Mouse (Mus musculus) lung, adult 18-20 months (tissue): ENCODE measurements at regions not wholly inside any gene's neighbourhood (a gene's known extent, or its start where the extent isn't known, plus 50 kb on each side); places are given as distances from the start of the nearest gene placed in this dataset.
A peak's percentile ranks its signal among the peaks of the same experiment; 100 is the strongest.

Experiments used
- DNase-seq, 2 experiments: peaks; one replicate each; pipeline ENCODE4 v3.0.0; 2022; ENCODE audit warnings: mixed read lengths in 2 of 2

DNA sequence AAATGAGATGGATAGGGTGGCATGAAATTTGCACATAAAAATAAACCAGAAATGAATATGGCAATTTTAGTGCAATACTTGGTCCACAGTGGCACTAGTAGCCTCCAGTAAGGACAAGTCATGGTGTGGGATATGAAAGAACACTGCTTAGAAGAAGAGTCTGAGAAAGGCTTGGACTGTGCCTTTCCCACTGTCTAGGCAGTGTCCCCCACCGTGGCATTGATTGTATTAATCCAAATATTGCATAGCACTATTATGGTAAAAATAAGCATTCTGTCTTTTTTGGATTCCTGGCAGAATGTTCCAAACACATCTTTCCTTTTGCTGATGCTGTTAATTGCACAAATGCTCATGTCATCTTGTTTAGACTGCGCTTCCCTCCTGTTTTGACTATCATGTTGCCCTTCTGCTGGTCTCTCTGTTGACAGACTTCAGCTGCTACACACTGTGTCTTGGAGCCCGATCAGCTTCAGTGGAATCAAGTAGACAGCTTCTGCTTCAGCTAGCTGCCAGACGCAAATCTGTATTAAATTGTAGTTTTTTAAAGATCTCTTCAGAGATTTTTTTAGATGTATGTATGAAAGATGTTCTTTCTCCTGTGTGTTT lies 186.2 kb upstream of the Robo2 start:
- DNase-seq = peak; percentile 9 to 18

DNA sequence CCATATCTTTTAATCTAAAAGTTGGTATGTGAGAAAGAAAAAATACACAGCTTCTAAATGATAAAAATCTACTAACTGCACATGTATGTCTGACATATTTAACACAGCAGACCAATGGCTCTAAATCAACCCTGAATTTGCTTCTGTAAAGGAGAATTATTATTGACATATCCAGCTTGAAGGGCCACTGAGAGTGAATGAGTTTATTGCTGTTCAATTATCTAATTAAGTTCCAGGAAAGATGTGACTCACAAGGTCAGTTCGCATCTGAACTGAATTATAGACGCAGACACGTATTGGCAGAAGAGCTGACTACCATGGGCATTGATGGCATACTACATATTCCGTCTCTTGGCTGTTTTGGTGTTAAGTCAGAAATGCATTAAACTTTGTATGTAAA lies 180.3 kb upstream of the Robo2 start:
- DNase-seq = no peak

DNA sequence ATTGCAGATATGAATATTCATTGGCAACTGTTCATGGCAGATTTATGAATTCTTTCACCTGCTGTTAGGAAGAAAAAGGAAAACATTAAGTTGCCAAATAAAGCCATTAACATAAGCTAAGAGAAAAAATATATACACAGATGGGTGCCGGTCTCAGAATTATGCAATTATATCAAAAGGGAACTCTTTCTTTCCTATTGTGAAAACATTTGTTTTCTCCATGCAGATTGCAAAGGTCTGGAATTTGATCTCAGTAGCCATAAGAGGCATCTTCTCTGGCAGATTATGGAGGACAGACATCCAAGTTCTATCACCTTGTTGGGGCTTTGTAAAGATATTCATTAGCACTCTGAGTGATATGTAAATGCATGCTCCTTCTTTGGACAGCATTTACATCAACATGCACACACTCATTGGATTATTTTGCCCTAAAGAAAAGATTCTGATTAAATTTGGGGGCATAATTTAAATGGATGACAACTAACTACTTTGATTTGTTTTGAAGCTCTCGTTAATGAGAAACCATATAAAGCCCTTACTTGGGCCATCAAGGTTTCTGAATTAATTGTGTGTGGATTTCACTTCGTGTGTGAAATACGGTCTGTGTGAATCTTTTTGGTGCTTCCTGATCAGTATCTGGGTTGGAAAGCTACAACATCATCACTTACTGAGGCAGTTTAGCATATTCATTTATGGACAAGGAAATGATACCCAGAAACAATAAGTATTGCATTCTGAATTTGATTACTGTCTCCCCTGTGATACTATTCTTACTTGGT lies 171.2 kb upstream of the Robo2 start:
- DNase-seq = no peak

DNA sequence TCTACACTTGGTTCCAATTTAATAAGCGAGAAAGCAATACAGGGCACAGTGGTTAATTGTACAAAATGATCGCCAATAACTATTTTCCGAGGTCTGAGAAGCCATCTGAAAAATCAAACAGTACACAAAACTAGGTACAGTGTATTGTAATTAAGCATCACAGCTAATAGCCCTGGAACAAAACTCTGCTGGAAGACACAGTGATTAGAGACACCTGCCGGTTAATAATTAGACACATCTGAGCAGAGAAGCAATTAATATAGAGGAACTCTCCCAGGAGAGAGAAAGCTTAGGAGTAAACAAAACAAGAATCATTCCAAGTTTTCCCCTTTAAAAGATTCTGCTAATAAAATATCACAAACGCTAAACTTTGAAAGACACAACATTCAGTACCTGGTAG lies 136.7 kb upstream of the Robo2 start:
- no peak for DNase-seq

DNA sequence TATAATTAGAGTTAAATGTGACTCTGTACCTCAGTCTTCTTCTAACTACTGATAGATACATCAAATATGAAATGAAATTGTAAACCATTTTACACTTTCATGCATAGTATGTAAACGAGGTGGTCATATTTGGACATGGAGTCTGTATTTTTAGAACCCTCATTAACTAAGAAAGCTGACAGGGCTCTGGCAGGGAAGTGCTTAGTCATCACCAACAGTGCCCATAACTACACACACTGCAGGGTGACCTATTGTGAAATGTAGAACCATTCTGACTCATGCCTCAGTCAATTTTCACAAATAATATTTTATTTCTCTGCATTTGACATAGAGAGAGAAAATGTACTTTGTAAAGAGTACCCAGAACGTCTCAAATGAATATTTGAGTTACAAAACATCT lies 118.9 kb upstream of the Robo2 start:
- DNase-seq = no peak

DNA sequence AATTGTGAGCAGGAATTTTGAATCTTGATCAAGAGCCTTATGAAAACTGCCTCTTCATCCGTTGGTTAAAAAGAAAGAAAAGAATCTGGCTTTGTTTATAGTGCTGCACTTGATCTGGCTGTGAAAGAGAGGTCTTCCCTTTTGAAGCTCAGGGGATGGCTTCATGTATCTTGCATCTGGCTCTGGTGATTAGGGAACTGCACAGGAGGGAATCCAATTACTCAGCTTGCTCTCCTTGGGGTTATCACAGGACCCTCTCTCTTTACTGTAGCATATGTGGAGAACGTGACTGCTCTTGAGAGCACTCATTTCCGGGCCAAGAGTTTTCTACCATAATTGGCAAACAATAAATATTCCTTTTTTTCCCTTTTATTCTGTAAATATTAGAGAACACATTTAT lies 116.6 kb upstream of the Robo2 start:
- DNase-seq = no peak

DNA sequence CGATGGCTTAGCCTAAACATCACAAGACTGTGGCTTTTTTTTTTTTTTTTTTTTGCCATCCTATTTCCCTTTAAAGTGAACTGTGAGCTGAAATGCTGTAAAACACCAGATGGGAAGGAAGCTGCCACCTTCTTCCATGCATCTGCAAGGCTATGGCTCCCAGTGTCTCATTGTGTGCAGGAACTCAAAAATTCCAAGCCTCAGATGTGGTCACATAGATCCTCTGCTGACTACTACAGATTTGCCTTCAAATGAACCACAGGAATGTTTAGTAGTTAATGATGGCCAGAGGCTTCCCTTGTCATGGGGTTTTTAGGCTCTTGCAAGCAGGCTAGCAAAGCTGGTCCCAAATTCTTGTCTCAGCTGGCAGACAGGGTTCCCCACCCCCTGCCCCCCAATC lies 114.9 kb upstream of the Robo2 start:
- no peak for DNase-seq

DNA sequence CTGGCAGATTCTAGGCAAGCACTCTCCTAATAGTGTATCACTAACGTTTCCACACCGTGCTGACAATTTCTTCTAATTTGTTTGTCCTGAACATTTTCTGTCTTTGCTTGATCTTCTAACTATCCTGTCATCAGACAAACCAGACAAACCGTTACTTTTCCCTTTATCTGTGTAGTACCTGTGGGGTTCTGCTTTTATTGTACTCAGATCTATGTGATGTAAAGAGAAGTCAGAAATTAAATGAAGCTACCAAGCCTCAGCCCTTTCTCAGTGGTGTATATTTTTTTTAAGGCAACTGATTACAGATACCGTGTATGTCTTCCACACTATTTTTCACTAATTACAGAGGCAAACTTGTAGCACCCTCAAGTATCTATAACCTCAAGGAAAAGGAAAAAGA lies 108.9 kb upstream of the Robo2 start:
- no peak for DNase-seq

DNA sequence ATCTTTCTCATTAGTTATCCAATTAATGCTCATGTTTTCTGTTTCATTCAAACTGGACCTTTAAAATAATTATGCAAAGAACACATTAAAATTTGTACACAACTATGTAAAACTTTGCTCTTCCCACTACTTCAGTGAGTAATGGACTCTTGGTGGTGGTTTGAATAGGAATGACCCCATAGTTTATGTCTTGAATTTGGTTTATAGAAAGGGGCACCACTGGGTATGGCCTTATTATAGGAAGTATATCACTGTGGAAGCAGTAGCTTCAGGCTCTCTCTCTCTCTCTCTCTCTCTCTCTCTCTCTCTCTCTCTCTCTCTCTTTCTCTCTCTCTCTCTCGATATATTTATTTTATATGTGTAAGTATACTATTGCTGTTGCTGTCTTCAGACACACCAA lies 106.3 kb upstream of the Robo2 start:
- no peak for DNase-seq

DNA sequence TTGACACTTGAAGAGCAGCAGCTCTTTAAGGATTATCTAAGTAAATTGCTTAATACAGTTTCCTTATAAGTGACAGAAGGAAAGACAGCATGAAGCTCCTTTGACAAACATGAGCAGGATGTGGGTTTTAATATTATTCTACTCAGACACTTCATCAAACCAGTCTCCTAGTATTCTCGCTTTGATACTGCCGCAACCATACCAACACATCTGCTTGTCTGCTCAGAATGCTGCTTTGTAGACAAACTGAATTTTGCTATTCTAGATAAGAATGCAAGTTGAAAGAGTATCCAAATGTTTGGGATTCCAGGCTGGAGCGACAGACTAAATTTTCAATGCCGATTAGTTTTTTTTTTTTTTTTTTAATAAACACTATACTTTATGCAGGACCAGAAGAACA lies 105.7 kb upstream of the Robo2 start:
- DNase-seq = no peak

DNA sequence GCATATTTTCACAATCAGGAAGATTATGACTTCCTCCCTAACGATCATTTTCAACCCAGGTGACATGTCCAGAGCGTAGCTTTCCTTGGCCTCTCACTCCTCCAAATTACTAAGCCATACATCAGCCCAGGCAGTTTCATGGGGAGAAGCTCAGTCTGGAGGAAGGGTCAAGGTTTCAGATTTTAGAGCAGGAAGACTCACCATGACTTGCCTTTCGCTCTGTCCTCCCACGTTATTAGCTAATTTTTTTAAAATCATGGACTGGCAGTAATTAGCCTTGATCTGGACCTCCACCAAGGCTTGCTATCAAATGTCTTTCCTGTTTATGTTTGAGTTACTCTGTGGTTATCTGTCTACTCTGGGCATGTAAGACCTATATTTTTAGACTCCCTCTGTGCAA lies 102.9 kb upstream of the Robo2 start:
- DNase-seq = no peak

DNA sequence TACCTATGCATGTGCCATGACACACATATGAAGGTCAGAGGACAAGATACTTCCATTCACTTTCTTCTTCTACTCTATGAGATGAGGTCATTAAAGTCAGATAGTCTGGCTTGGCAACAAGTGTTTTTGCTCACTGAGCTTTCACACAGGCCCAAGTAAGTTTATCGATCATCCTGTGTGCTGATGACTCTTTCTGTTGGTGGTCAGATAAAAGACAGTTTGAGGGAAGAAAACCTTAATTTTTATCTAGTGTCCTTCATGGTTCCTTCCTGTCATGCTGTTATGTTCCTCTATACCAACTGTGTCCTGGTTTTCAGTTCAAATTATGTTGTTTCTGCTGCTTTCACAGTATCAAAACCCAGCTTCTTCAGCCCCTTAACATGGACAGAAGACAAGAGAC lies 98.8 kb upstream of the Robo2 start:
- no peak for DNase-seq

DNA sequence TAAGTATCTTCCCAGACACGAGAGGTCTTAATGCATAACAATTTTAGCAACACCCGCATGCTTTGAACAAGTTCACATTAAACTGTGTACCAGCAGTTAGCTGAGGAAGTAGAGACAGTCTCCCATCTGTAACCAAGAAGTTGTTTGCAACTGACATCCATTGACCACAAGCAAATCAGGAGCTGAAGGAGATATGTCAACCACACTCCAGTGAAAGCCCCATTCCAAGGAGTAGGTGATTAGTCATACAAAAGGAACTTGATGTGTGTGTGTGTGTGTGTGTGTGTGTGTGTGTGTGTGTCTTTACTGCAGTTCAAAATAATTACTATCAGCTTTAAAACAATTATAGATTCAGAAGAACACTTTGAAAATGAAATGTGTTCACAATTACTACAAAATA lies 97.9 kb upstream of the Robo2 start:
- no peak for DNase-seq

DNA sequence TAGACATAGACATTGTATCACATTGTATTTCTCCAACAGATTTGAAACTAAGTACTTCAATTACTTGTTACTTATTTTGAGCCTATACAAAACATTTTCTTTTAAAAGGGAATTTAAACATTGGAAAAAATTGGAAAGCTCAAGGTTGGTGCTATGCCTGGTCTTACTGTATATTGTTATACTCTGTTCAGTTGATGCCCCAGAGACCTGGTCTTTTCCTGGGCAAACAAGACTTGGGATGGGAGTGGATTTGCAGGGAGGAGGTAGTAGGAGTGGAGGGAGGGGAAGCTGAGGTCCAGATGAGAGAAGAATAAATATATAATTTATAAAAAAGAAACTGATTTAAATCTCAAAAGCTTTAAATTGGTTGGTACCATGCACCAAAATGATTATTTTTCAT lies 95.1 kb upstream of the Robo2 start:
- DNase-seq = no peak

DNA sequence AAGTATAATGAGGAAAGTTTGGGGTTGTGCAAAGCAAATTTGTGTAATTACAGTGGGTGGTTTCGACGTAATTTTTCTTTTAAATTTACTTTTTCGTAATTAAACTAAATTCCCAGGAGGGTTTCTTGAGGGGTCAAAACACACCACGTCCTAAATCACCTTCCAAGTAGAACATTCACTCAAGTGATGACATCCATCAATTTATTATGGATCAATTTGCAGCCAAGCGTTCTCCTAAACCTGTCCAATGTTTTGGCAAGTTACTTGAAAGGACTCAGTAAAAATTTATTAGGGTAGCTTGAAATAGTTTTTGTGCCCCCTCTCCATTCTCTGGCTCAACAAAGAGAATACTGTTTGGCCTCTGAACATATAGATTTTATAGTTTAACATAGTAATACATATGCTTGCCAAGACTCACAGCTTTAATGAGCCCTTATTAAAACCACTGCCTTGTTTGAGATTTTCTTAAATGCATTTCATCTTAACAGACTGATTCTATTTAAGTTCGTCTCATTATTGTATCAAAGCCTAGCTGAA lies 94.6 kb upstream of the Robo2 start:
- no peak for DNase-seq

DNA sequence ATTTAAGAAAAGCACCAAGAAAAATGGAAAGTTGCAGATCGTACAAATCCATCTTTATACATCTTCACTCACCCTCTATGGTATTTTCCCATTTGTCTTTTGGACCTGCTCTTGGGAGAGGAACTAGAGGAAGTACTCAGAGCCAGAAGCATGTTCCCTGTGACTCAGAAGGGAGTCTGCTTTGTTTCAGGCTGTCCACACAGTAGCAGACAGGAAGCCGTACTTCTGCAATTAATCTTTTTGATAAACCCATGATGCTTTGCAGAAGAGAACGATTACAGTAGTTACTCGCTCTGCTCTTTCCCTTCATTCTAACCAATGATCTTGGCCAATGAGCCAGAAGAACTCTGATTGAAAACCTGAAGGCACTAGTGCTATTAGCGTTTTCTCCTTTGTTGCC lies 92.8 kb upstream of the Robo2 start:
- DNase-seq = no peak

DNA sequence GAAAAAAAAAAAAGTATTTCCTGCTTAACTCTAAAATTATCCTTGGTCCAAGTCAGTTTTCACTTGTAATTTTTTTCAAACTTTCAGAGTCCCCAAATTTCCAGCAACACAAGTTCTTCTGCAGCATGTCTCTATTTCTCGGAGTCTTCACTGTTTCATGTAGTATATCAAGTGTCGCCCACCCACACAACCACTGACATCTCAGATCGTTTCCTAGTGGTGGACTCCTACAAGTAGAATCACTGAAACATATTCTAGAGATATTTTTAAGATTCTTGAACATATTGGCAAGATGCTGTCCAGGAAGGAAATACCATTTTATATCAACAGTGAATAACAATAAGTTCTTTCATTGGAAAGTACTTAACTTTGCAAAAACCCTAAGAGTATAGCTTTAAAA lies 89.1 kb upstream of the Robo2 start:
- DNase-seq = no peak

DNA sequence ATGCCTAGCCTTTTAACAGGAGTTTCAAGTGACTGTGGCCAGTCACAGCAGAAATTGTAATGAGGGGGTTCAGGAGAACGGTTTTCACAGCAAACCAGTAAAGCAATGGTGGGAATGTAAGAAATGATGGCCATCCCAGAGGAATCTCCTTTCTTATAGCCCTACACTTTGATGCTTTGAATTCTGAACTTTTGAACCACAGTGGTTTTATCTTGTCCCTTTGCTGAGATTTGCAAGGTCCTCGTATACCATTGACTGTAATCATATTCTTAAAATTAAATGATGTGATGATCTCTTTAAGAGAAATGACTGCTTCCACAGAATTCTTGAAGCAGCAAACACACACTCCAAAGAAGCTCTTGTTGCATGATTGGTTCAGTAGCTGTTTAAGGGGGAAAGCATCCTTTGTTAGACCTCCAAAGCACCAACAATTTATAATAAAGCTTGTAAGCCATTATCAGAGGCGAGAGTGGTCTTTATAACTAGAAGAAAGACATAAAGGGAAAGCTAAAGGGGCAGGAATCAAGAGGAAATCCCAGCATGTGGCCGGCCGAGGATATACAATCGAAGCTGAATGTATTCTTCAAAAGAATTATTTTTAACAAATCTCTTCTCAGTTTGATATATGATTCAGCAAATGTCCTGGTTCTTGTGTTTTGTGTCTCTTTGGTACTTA lies 56.3 kb upstream of the Robo2 start:
- DNase-seq = no peak

DNA sequence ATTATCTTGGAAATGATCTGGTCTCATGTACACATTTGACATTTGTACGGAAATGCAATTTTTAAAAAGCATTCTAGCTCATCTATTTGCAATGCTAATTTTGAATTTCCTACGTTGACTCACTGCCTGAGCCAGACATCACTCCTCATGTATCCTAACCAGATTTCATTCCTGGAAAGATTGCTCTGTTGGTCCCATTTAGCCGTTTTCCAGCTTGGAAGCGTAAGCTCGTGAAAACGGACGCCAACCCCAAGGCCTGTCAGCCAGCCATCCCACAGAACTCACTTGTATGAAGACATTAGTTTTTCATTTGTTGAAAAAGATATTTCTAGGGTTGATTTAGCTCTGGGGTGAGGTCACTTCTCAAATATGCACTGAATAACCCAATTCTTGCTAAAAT lies 55.5 kb upstream of the Robo2 start:
- DNase-seq = no peak

DNA sequence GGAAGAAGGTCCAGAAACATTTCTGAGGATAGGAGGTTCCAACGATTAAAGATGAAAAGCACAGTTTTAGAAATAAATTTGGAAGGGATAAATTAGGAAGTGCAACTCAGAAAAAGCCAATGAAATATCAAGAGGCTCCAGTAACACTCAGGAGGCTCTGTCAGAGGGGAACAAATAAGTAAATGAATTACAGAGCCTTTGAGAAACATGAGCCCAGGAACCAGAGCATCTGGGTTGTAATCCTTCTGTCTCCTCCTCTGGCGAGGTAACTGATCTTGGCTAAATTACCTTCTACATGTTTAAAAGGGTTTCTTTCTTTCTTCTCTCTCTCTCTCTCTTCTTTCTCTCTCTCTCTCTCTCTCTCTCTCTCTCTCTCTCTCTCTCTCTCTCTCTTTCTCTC lies 53.2 kb upstream of the Robo2 start:
- DNase-seq = no peak

DNA sequence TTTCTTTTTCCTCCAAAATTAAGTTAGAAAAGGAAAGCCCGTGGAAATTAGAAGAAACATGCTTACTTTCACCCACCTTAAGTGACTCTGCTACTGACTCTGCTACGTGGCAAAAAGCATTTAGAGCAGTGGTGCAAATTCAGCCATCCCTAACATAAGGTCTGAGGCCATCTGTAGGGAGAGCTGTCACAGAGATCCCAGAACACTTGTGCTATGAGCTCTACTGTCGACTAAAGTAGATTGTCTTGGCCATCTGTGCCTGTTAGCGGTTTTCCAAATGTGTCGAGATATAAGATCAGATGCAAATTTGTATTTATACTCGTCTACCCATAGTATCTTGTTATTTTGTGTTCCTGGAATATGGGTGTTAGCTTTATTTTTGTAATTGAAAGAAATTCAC lies 52.7 kb upstream of the Robo2 start:
- DNase-seq = no peak

DNA sequence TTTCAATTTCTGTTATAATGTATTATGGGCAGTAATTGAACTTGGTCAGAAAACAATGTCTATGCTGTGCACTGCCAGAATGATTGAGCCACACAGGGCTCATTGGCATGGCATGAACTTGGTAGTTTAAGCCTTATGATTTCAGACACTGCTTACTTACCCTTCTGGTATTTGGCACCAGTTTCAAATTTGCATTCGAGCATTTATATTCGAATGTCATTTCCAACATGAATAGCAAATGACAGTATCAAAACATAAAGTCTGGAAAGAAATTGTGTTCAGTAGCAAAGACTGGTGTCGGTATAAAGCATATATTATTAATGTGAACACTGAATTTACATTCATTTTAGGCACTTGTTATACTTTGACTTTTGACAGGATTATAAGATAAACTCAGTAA lies 50.8 kb upstream of the Robo2 start:
- no peak for DNase-seq
